Mouse (Mus musculus): Measurements from ENCODE around the gene Ptpn3.

DNA sequence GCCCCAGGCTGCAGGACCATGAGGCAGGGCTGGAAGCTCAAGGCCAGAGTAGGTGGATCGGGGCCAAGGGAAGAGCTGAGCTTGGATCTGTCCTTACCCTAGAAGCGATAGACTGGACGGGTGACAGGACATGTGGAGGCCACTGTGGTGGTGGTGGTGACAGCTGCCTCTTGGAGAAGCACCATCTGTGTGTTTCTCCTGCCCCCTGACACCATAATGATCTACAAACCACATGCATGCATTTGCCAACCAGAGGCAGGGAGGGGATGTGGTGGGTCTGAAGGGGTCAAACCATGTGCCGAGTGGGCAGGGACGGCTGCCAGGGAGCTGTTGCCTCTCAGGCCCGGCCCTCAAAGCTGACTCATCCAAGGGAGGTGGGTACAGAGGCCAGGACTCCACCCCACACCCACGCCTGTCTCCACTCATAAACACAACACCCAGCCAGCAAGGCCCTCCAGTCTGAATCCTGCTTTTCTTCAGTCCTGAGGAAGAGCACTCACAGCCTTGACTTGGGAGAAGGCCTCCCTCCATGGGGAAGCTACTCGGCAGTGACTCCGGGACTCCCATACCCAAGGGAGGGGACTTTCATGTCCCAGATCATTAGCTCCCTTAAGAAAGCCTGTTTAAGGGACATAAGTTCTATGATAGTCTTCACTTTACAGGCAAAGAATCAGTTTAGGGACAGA, 6.5 kb downstream of the Ptpn3 start:
- TF ChIP-seq CTCF (IDR thresholded peaks at IDR 0.05; ENCODE audit: low read depth) (no peak), EP300 (optimal IDR thresholded peaks at IDR 0.05) (no peak)
